Comparison of ENCODE assay signal across 9 mouse cellular contexts in the genomic region with DNA sequence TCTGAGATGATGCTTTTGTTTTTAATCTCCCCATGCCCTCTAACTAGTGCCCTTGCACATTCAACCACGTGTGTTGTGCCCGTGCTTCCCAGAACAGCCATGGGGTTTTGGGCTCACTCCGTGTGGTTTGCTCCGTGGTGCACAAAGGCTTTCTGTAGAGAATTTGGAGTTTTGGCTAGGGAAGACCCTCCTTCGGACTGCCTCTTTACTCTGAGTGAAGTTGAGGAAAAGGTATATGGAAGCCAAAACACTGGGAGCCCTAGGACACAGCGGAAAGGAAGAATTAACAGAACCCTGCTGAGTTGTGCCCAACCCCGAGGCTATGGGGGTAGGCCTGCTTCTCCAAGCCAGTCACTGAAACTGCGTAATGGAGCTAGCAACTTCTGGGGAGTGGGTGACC. TPM values are rescaled to one million over a fixed set of nuclear protein-coding genes. Genes with fewer than 3 reads are reported as not detected.
DNase-seq lines count a peak whose midpoint lies in the region; ATAC-seq lines count a peak whose summit lies in the region.
"Had no signal": no experiment of that assay in that cellular context is flagged by ENCODE, and none has a peak within 500 bp of the region (broad histone marks: within the 10 kb centered on the region; RNA-seq: fewer than 3 reads in every experiment).

No protein-coding gene starts in this region.

- H3K4me2 ChIP-seq in kidney, embryonic 15.5 days = peak overlapping the region; percentile 72; the same call in 1 of the 2 replicates
- H3K4me2 ChIP-seq in liver, embryonic 13.5 days = peak overlapping the region; percentile 93

- no peaks in the 10 kb centered on the region for H3K36me3 ChIP-seq in kidney, embryonic 15.5 days
- H3K36me3 ChIP-seq in embryonic facial prominence, embryonic 10.5 days (replicated peaks) = no peaks in the 10 kb centered on the region
- no peaks in the 10 kb centered on the region for H3K36me3 ChIP-seq in liver, embryonic 13.5 days

- H3K27ac ChIP-seq in kidney, embryonic 15.5 days = no peak overlapping the region
- no peak overlapping the region for H3K27ac ChIP-seq in embryonic facial prominence, embryonic 10.5 days (replicated peaks)
- H3K27ac ChIP-seq in liver, embryonic 13.5 days = no peak overlapping the region

- DNase-seq in cerebellum, adult 9-11 months = peak; percentile 67
- DNase-seq in cerebellum, adult 18-20 months = no peak
- DNase-seq in kidney, postnatal 4 days = no peak
- DNase-seq in embryonic facial prominence, embryonic 10.5 days (ENCODE audit: low spot score) = no peak
- DNase-seq in liver, embryonic 13.5 days = no peak
- no peak for DNase-seq in thymus, adult 18-20 months
- no peak for DNase-seq in right cerebral cortex, postnatal 10 days (ENCODE audit: low spot score in 2 of 2)

- no peaks in the 10 kb centered on the region for H3K9me3 ChIP-seq in kidney, embryonic 15.5 days (replicated peaks)
- no peaks in the 10 kb centered on the region for H3K9me3 ChIP-seq in embryonic facial prominence, embryonic 10.5 days
- no peaks in the 10 kb centered on the region for H3K9me3 ChIP-seq in liver, embryonic 13.5 days (replicated peaks)

- H3K4me3 ChIP-seq in kidney, embryonic 15.5 days (replicated peaks) = no peak overlapping the region
- peak overlapping the region; percentile 60; the same call in 1 of the 2 replicates for H3K4me3 ChIP-seq in embryonic facial prominence, embryonic 10.5 days
- H3K4me3 ChIP-seq in liver, embryonic 13.5 days (replicated peaks) = no peak overlapping the region

- H3K4me1 ChIP-seq in kidney, embryonic 15.5 days = peaks cover 21% of the 10 kb centered on the region
- peaks cover 27% of the 10 kb centered on the region for H3K4me1 ChIP-seq in embryonic facial prominence, embryonic 10.5 days
- H3K4me1 ChIP-seq in liver, embryonic 13.5 days (replicated peaks) = peaks cover 35% of the 10 kb centered on the region

- H3K27me3 ChIP-seq in kidney, embryonic 15.5 days = no peaks in the 10 kb centered on the region
- peaks cover 20% of the 10 kb centered on the region for H3K27me3 ChIP-seq in embryonic facial prominence, embryonic 10.5 days (replicated peaks; ENCODE audit: low read depth, poor library complexity, severe bottlenecking)
- H3K27me3 ChIP-seq in liver, embryonic 13.5 days = peaks cover 4% of the 10 kb centered on the region; the same call in 1 of the 2 replicates
- H3K27me3 ChIP-seq: Patski had no signal

- no peak overlapping the region for H3K9ac ChIP-seq in kidney, embryonic 15.5 days
- no peak overlapping the region for H3K9ac ChIP-seq in liver, embryonic 13.5 days

- 57% methylated on average over 8 of the region's 8 CpGs for WGBS in kidney, embryonic 15.5 days
- WGBS in embryonic facial prominence, embryonic 10.5 days = 34% methylated on average over 8 of the region's 8 CpGs
- WGBS in liver, embryonic 13.5 days (ENCODE audit: insufficient replicate concordance) = 62% methylated on average over 8 of the region's 8 CpGs

- ATAC-seq in kidney, embryonic 15.5 days (replicated peaks; ENCODE audit: low FRiP score) = no peak
- ATAC-seq in liver, embryonic 13.5 days (ENCODE audit: low read depth) = no peak
- ATAC-seq: Patski had no signal

RNA-seq across cellular contexts. Expression of a gene that starts 20.9 kb away (rescaled TPM):
- polyA plus RNA-seq in kidney, embryonic 15.5 days (2015; fragmentation: Nextera tagmentation; extraction: Ambion mirVana) = 65.9 and 71.4 TPM in 2 replicates
- polyA plus RNA-seq in embryonic facial prominence, embryonic 10.5 days (2016; fragmentation: Nextera tagmentation; extraction: Ambion mirVana) = 130 and 134 TPM in 2 replicates
- polyA plus RNA-seq in liver, embryonic 13.5 days (2015; fragmentation: Nextera tagmentation; extraction: Ambion mirVana) = 127 and 132 TPM in 2 replicates
